Mouse (Mus musculus) lung, postnatal 25 days (tissue): Measurements from ENCODE around the gene Zzef1.

Experiments used
- DNase-seq: peaks from one replicate; pipeline ENCODE4 v3.0.0; 2022; ENCODE audit warnings: low spot score

Zzef1 gene

GRCm38 (mm10) chr11:72806556-72806955 is 10.5 kb downstream of the Zzef1 start:
- no peak for DNase-seq

GRCm38 (mm10) chr11:72807992-72808391 is 12.0 kb downstream of the Zzef1 start:
- no peak for DNase-seq

GRCm38 (mm10) chr11:72813687-72814086 is 17.7 kb downstream of the Zzef1 start:
- no peak for DNase-seq

GRCm38 (mm10) chr11:72814188-72814587 is 18.2 kb downstream of the Zzef1 start:
- no peak for DNase-seq

GRCm38 (mm10) chr11:72816859-72817258 is 20.8 kb downstream of the Zzef1 start:
- no peak for DNase-seq

- DNase-seq: no peak
These were observed 22.0 kb downstream of the Zzef1 start for GRCm38 (mm10) chr11:72818067-72818466.

- no peak for DNase-seq
These were observed 25.0 kb downstream of the Zzef1 start for GRCm38 (mm10) chr11:72821041-72821440.

- no peak for DNase-seq
These were observed 33.8 kb downstream of the Zzef1 start for GRCm38 (mm10) chr11:72829869-72830268.

GRCm38 (mm10) chr11:72842731-72843130 is 46.7 kb downstream of the Zzef1 start:
- DNase-seq: no peak

GRCm38 (mm10) chr11:72843576-72843975 is 47.5 kb downstream of the Zzef1 start:
- peak; percentile 36 for DNase-seq

GRCm38 (mm10) chr11:72845526-72845925 is 49.5 kb downstream of the Zzef1 start:
- no peak for DNase-seq

- DNase-seq: no peak
These were observed 50.7 kb downstream of the Zzef1 start for GRCm38 (mm10) chr11:72846685-72847084.

GRCm38 (mm10) chr11:72847831-72848628 is 52.0 kb downstream of the Zzef1 start:
- DNase-seq: no peak

- no peak for DNase-seq
These were observed 54.5 kb downstream of the Zzef1 start for GRCm38 (mm10) chr11:72850419-72851131.

GRCm38 (mm10) chr11:72851214-72851613 is 55.2 kb downstream of the Zzef1 start:
- no peak for DNase-seq

- DNase-seq: no peak
These were observed 56.1 kb downstream of the Zzef1 start for GRCm38 (mm10) chr11:72852122-72852521.

- no peak for DNase-seq
These were observed 57.1 kb downstream of the Zzef1 start for GRCm38 (mm10) chr11:72853086-72853485.

- no peak for DNase-seq
These were observed 58.2 kb downstream of the Zzef1 start for GRCm38 (mm10) chr11:72854251-72854650.

- no peak for DNase-seq
These were observed 60.7 kb downstream of the Zzef1 start for GRCm38 (mm10) chr11:72856764-72857163.

GRCm38 (mm10) chr11:72861236-72861635 is 65.2 kb downstream of the Zzef1 start:
- DNase-seq: no peak

- DNase-seq: no peak
These were observed 70.4 kb downstream of the Zzef1 start for GRCm38 (mm10) chr11:72866446-72866845.

GRCm38 (mm10) chr11:72872061-72872460 is 76.0 kb downstream of the Zzef1 start:
- DNase-seq: no peak

- no peak for DNase-seq
These were observed 96.6 kb downstream of the Zzef1 start for GRCm38 (mm10) chr11:72892623-72893022.
